In genomic region chr15:97899714-97900113, GRCm38 (mm10) we compare ENCODE assay signal across 22 mouse cellular contexts. TPM values are rescaled to one million over a fixed set of nuclear protein-coding genes. Genes with fewer than 3 reads are reported as not detected.
DNase-seq lines count a peak whose midpoint lies in the region; ATAC-seq and TF ChIP-seq lines count a peak whose summit lies in the region.
"Had no signal": no experiment of that assay in that cellular context is flagged by ENCODE, and none has a peak within 500 bp of the region (broad histone marks: within the 10 kb centered on the region; RNA-seq: fewer than 3 reads in every experiment).

No protein-coding gene starts in this region.

- H3K27ac ChIP-seq in hindbrain, postnatal 0 days: no peak overlapping the region
- H3K27ac ChIP-seq in hindbrain, embryonic 12.5 days: no peak overlapping the region
- H3K27ac ChIP-seq in liver, embryonic 12.5 days: no peak overlapping the region
- no peak overlapping the region for H3K27ac ChIP-seq in hindbrain, embryonic 16.5 days (ENCODE audit: low read depth, low read length)
- H3K27ac ChIP-seq: heart, adult 2 months; heart, embryonic 13.5 days; hindbrain, embryonic 13.5 days; limb, embryonic 12.5 days; midbrain, embryonic 12.5 days had no signal

- H3K4me1 ChIP-seq in hindbrain, postnatal 0 days (ENCODE audit: insufficient read depth, low read length): peaks cover 3% of the 10 kb centered on the region
- H3K4me1 ChIP-seq in hindbrain, embryonic 12.5 days: 0 out of 2 replicates have a peak, but pooled peaks cover 3% of the 10 kb centered on the region
- H3K4me1 ChIP-seq in liver, embryonic 12.5 days: no peaks in the 10 kb centered on the region
- no peaks in the 10 kb centered on the region for H3K4me1 ChIP-seq in hindbrain, embryonic 16.5 days (ENCODE audit: control insufficient read depth, insufficient read depth, low read depth, low read length)
- H3K4me1 ChIP-seq: midbrain, embryonic 12.5 days had no signal

- no peak overlapping the region for H3K4me3 ChIP-seq in hindbrain, postnatal 0 days (ENCODE audit: low read length)
- no peak overlapping the region for H3K4me3 ChIP-seq in hindbrain, embryonic 12.5 days
- H3K4me3 ChIP-seq in liver, embryonic 12.5 days: no peak overlapping the region
- no peak overlapping the region for H3K4me3 ChIP-seq in hindbrain, embryonic 16.5 days (ENCODE audit: low read length)
- H3K4me3 ChIP-seq: heart, adult 2 months; heart, embryonic 13.5 days; hindbrain, embryonic 13.5 days; limb, embryonic 12.5 days; midbrain, embryonic 12.5 days had no signal

- no peak overlapping the region for H3K4me2 ChIP-seq in hindbrain, postnatal 0 days (ENCODE audit: low read depth, low read length)
- no peak overlapping the region for H3K4me2 ChIP-seq in hindbrain, embryonic 12.5 days (replicated peaks)
- no peak overlapping the region for H3K4me2 ChIP-seq in liver, embryonic 12.5 days
- no peak overlapping the region for H3K4me2 ChIP-seq in hindbrain, embryonic 16.5 days (ENCODE audit: low read length)
- H3K4me2 ChIP-seq: heart, embryonic 13.5 days; hindbrain, embryonic 13.5 days; limb, embryonic 12.5 days; liver, embryonic 11.5 days; midbrain, embryonic 12.5 days had no signal

- no peaks in the 10 kb centered on the region for H3K27me3 ChIP-seq in hindbrain, postnatal 0 days (ENCODE audit: insufficient read depth, low read length)
- peaks cover 2% of the 10 kb centered on the region; the same call in 1 of the 2 replicates for H3K27me3 ChIP-seq in hindbrain, embryonic 12.5 days
- peaks cover 24% of the 10 kb centered on the region for H3K27me3 ChIP-seq in liver, embryonic 12.5 days (replicated peaks)
- H3K27me3 ChIP-seq in hindbrain, embryonic 16.5 days (replicated peaks; ENCODE audit: control insufficient read depth, insufficient read depth, low read length): no peaks in the 10 kb centered on the region

- no peaks in the 10 kb centered on the region for H3K9me3 ChIP-seq in hindbrain, postnatal 0 days (ENCODE audit: low read length)
- H3K9me3 ChIP-seq in hindbrain, embryonic 12.5 days (replicated peaks): no peaks in the 10 kb centered on the region
- no peaks in the 10 kb centered on the region for H3K9me3 ChIP-seq in liver, embryonic 12.5 days (replicated peaks)
- no peaks in the 10 kb centered on the region for H3K9me3 ChIP-seq in hindbrain, embryonic 16.5 days (ENCODE audit: control insufficient read depth, low read length)
- H3K9me3 ChIP-seq: heart, embryonic 13.5 days; hindbrain, embryonic 13.5 days; limb, embryonic 12.5 days; midbrain, embryonic 12.5 days had no signal

- H3K9ac ChIP-seq in hindbrain, postnatal 0 days (replicated peaks; ENCODE audit: low read length): no peak overlapping the region
- no peak overlapping the region for H3K9ac ChIP-seq in hindbrain, embryonic 12.5 days
- H3K9ac ChIP-seq in liver, embryonic 12.5 days: no peak overlapping the region
- no peak overlapping the region for H3K9ac ChIP-seq in hindbrain, embryonic 16.5 days (ENCODE audit: low read depth, low read length)
- H3K9ac ChIP-seq: forebrain, postnatal 0 days; heart, embryonic 13.5 days; hindbrain, embryonic 13.5 days; limb, embryonic 12.5 days; midbrain, embryonic 12.5 days had no signal

- no peak for ATAC-seq in hindbrain, postnatal 0 days
- ATAC-seq in hindbrain, embryonic 12.5 days (ENCODE audit: low FRiP score): no peak
- no peak for ATAC-seq in liver, embryonic 12.5 days
- no peak for ATAC-seq in hindbrain, embryonic 16.5 days
- ATAC-seq: activated CD4-positive, CD25-positive, alpha-beta regulatory T cell, adult 4 months; forebrain, postnatal 0 days had no signal

- WGBS in hindbrain, postnatal 0 days: 57% methylated on average over 8 of the region's 8 CpGs
- 83% methylated on average over 8 of the region's 8 CpGs for WGBS in hindbrain, embryonic 12.5 days
- 75% methylated on average over 8 of the region's 8 CpGs for WGBS in liver, embryonic 12.5 days (ENCODE audit: insufficient replicate concordance)
- WGBS in hindbrain, embryonic 16.5 days: 58% methylated on average over 8 of the region's 8 CpGs

- TF ChIP-seq CTCF in hindbrain, postnatal 0 days (IDR thresholded peaks at IDR 0.05; ENCODE audit: low read depth): no peak
- TF ChIP-seq CTCF in brain, embryonic 14.5 days (IDR thresholded peaks at IDR 0.05; ENCODE audit: borderline replicate concordance, extremely low read depth, insufficient read depth, insufficient read length): no peak

- DNase-seq in hindbrain, postnatal 0 days (ENCODE audit: low spot score): peak; percentile 27
- peak; percentile 42 for DNase-seq in MN1 (ENCODE audit: low spot score)
- peak; percentile 12 for DNase-seq in brain, embryonic 14.5 days (ENCODE audit: low read depth)
- peak; percentile 65 for DNase-seq in kidney, postnatal 10 days
- DNase-seq: adrenal gland, adult 8-10 months; forebrain, postnatal 0 days; gastrocnemius, postnatal 25 days; heart, adult 2 months; heart, postnatal 14 days; lung, adult 18-20 months; lung, postnatal 10 days; right cerebral cortex, postnatal 25 days had no signal

- no peak for TF ChIP-seq POLR2A in brain, embryonic 14.5 days (IDR thresholded peaks at IDR 0.05; ENCODE audit: borderline replicate concordance, extremely low read depth, insufficient read depth, insufficient read length, poor library complexity, severe bottlenecking)

- no peaks in the 10 kb centered on the region for H3K36me3 ChIP-seq in hindbrain, postnatal 0 days (ENCODE audit: insufficient read depth, low read length)
- no peaks in the 10 kb centered on the region for H3K36me3 ChIP-seq in hindbrain, embryonic 12.5 days
- no peaks in the 10 kb centered on the region for H3K36me3 ChIP-seq in liver, embryonic 12.5 days
- no peaks in the 10 kb centered on the region for H3K36me3 ChIP-seq in hindbrain, embryonic 16.5 days (ENCODE audit: control insufficient read depth, insufficient read depth, low read length)
- H3K36me3 ChIP-seq: heart, embryonic 13.5 days; hindbrain, embryonic 13.5 days; limb, embryonic 12.5 days; midbrain, embryonic 12.5 days had no signal

RNA-seq across cellular contexts. Expression of gene Vdr, which starts 10.7 kb away (rescaled TPM):
- 0.26 and 0.29 TPM in 2 replicates for total RNA-seq in hindbrain, postnatal 0 days (2014; rRNA removed)
- polyA plus RNA-seq in hindbrain, postnatal 0 days (2015; fragmentation: Nextera tagmentation; extraction: Ambion mirVana): 0.38 and 0.76 TPM in 2 replicates
- 0.43 and 0.70 TPM in 2 replicates for polyA plus RNA-seq in hindbrain, embryonic 12.5 days (2016; fragmentation: Nextera tagmentation; extraction: Ambion mirVana)
- polyA plus RNA-seq in brain, embryonic 14.5 days (2012; rRNA removed): 0.25 and 0.26 TPM in 2 replicates
- 0.46 and 0.66 TPM in 2 replicates for polyA plus RNA-seq in liver, embryonic 12.5 days (2016; fragmentation: Nextera tagmentation; extraction: Ambion mirVana)
- polyA plus RNA-seq in hindbrain, embryonic 16.5 days (2015; fragmentation: Nextera tagmentation; extraction: Ambion mirVana): 0.17 and 0.26 TPM in 2 replicates
- total RNA-seq: monocyte, adult 5-6 weeks had no signal

RNA-seq across cellular contexts. Expression of gene Hdac7, which starts 55.4 kb away (rescaled TPM):
- total RNA-seq in hindbrain, postnatal 0 days (2014; rRNA removed): 23.6 and 28.6 TPM in 2 replicates
- polyA plus RNA-seq in hindbrain, postnatal 0 days (2015; fragmentation: Nextera tagmentation; extraction: Ambion mirVana): 21.7 and 23.7 TPM in 2 replicates
- 26.7 and 29.1 TPM in 2 replicates for polyA plus RNA-seq in hindbrain, embryonic 12.5 days (2016; fragmentation: Nextera tagmentation; extraction: Ambion mirVana)
- polyA plus RNA-seq in brain, embryonic 14.5 days (2012; rRNA removed): 78.2 and 82.1 TPM in 2 replicates
- polyA plus RNA-seq in liver, embryonic 12.5 days (2016; fragmentation: Nextera tagmentation; extraction: Ambion mirVana): 14.0 and 14.3 TPM in 2 replicates
- polyA plus RNA-seq in hindbrain, embryonic 16.5 days (2015; fragmentation: Nextera tagmentation; extraction: Ambion mirVana): 25.2 and 27.4 TPM in 2 replicates

Comparison
In these comparisons a context has a peak if more than half of its experiments do, and no peak if none do; other contexts are left out.
1. DNase-seq: peak in every context shown above with its lines; median percentile 65 in kidney, postnatal 10 days; 42 in MN1; 27 in hindbrain, postnatal 0 days; 12 in brain, embryonic 14.5 days.